Mouse (Mus musculus) liver, embryonic 18 days (tissue): ENCODE results near the gene Add1. TPM values are rescaled to one million over a fixed set of nuclear protein-coding genes. Genes with fewer than 3 reads are reported as not detected.

ENCODE experiments used
- polyA plus RNA-seq: library from polyadenylated mRNA; depleted of rRNA; stranded (reverse); fragments of >200 nt; gene quantifications from 2 replicates; pipeline ENCODE4 v1.2.3, GENCODE M21; 2012; rRNA removed

Gene Add1
- polyA plus RNA-seq: 75.0 and 79.9 TPM in 2 replicates

DNA sequence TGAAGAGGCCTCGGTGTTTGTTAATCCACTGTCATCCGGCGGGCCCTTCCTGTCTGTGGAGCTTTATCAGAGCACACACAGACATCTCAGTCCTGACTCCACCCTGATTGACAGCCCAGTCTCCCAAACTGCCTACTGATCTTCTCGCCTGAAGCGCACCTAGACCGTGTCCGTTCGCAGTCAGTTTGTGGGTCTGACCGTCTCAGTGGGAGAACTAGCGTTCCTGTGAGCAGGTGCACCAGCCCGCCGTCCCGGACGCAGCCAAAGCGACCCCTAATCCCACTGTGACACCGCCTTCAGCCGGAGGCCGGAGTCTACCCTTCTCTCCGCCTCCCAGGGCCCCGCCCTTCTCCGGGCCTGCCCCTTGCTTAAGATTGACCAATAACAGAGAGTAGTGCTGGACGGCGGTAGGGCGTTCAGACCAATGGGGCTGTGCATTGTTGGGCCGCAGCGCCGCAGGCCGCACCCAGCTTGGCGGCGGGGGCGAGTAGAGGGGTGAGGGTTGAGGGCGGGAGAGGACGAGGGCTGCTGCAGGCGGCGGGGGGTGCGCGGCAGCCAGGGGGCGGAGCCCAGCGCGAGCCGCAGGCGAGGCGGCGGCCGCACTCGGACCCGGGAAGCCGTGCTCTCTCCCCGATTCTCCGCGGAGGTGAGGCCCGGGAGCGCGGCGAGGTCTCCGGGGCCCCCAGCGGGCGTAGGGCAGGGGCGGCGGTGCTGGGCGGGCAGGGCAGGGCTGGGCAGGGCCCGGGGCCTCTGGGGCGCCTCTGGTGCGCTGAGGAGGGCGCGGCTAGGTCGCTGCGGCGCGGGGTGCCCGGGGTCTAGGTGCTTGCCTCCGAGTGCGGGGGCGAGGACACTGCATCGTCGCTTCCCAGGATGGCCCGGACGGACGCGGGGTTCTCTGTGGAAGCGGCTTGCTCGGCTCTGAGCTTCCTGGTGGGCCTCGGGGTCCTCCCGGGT, at the start of gene Add1:
TSS of gene Add1 (plus strand) at position 397 of the 954 bp plus-strand sequence.

GRCm38 (mm10) chr5:34525663-34526476, 47.6 kb upstream of the Add1 start, which contains the start of gene Sh3bp2:
Sh3bp2 (plus strand) TSS chr5:34525838.

DNA sequence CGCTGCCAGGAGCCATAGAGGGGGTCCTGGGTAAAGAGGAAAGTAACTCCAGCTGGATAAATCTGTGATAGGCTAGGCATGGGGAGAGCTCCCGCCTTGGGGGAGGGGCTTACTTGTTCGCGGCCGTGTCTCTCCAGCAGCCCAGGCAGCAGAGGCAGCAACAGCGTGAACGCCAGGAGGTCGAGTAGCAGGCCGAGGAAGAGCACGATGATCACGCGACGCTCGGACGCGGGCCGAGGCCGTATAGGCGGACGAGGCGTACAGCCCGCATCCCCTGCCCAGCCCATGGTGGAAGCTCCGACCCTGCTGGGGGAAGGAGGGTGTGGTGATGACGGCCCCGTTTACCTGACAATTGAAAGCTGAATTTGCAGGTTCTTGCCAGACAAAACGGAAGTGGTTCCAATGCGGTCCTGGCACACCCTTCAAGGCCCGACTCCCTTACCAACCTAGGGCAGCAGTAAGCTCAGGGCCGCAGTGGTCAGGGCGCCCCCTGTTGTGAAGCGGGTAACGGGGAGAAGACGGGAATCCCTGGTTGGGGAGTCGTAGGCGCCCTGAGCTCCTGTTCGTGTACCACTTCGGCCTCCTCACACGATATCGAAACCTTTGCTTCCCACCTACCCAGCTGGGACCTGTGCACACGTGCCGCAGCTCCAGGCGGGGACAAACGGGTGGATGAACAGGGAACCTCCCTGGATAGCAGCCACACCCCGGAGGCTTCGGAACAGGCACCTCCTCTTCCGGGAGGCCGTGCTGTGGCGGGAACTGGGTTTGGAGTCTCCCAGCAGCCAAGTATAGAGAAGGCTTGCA, 63.2 kb downstream of the Add1 start, which contains the start of gene Mfsd10:
TSS of gene Mfsd10 (minus strand) at position 732 of the 807 bp plus-strand sequence.

GRCm38 (mm10) chr5:34659686-34660590, 86.5 kb downstream of the Add1 start, which contains the start of the genes Nop14 and Grk4:
Nop14 (minus strand) TSS chr5:34660148.
Grk4 (plus strand) TSS chr5:34660379.

Other genes starting within 250 kb of the Add1 start
- gene Rnf4, start 237.4 kb upstream of the Add1 start, polyA plus RNA-seq: 51.7 and 55.0 TPM in 2 replicates
- 5.2 and 7.4 TPM in 2 replicates for gene Fam193a, start 203.7 kb upstream of the Add1 start, polyA plus RNA-seq
- gene Tnip2, start 59.7 kb upstream of the Add1 start, polyA plus RNA-seq: 6.5 and 7.0 TPM in 2 replicates
- gene Sh3bp2, start 47.8 kb upstream of the Add1 start, polyA plus RNA-seq: 6.1 and 7.6 TPM in 2 replicates
- 33.4 and 40.0 TPM in 2 replicates for gene Mfsd10, start 63.5 kb downstream of the Add1 start, polyA plus RNA-seq
- gene Nop14, start 86.5 kb downstream of the Add1 start, polyA plus RNA-seq: 8.4 and 9.1 TPM in 2 replicates
- 0.52 and 0.68 TPM in 2 replicates for gene Grk4, start 86.7 kb downstream of the Add1 start, polyA plus RNA-seq
- 3.8 and 4.8 TPM in 2 replicates for gene Htt, start 188.1 kb downstream of the Add1 start, polyA plus RNA-seq